Mouse (Mus musculus) left cerebral cortex, adult 9 months (tissue): ENCODE data around the gene Fpr-rs6.

Source experiments
- DNase-seq, 2 experiments: peaks; one replicate each; pipeline ENCODE4 v3.0.0; 2022; ENCODE audit warnings: low spot score in 2 of 2

Fpr-rs6 gene

GRCm38 (mm10) chr17:20182997-20183396 lies at the start of gene Fpr-rs6:
Gene Fpr-rs6 (minus strand): TSS chr17:20183097.
- no peak for DNase-seq
